Mouse (Mus musculus) midbrain, embryonic 10.5 days (tissue): ENCODE measurements at regions not wholly inside any gene's neighbourhood (a gene's known extent, or its start where the extent isn't known, plus 50 kb on each side); places are given as distances from the start of the nearest gene placed in this dataset.

Source experiments
- DNase-seq: peaks from one replicate; pipeline ENCODE4 v3.0.0-alpha.2; 2017; ENCODE audit warnings: low spot score
- H3K27ac ChIP-seq: fragments of 300-500 bp; sonication (generic); replicated peaks from 2 replicates; pipeline ENCODE4 v1.5.1; 2016; ENCODE audit warnings: mild to moderate bottlenecking
- H3K27me3 ChIP-seq: fragments of 300-500 bp; sonication (generic); 2 replicates; pipeline ENCODE4 v1.6.1; 2016; ENCODE audit warnings: low read depth, mild to moderate bottlenecking; ENCODE audit not compliant: poor library complexity, severe bottlenecking
- H3K36me3 ChIP-seq: fragments of 300-500 bp; sonication (generic); 2 replicates; pipeline ENCODE4 v1.6.1; 2016; ENCODE audit warnings: mild to moderate bottlenecking, moderate library complexity
- H3K4me1 ChIP-seq: fragments of 300-500 bp; sonication (generic); 2 replicates; pipeline ENCODE4 v1.6.1; 2016
- H3K4me3 ChIP-seq: fragments of 300-500 bp; sonication (generic); 2 replicates; pipeline ENCODE4 v1.5.1; 2016; ENCODE audit warnings: mild to moderate bottlenecking, moderate library complexity
- H3K9me3 ChIP-seq: fragments of 300-500 bp; sonication (generic); replicated peaks from 2 replicates; pipeline ENCODE4 v1.6.1; 2016; ENCODE audit warnings: mild to moderate bottlenecking
- WGBS: fragments of 180-500 bp; shearing (Covaris S2); methylation state at CpG from one replicate; pipeline ENCODE4 v1.1.7; 2016; 5-methylcytosine and 5-hydroxymethylcytosine counted together

DNA sequence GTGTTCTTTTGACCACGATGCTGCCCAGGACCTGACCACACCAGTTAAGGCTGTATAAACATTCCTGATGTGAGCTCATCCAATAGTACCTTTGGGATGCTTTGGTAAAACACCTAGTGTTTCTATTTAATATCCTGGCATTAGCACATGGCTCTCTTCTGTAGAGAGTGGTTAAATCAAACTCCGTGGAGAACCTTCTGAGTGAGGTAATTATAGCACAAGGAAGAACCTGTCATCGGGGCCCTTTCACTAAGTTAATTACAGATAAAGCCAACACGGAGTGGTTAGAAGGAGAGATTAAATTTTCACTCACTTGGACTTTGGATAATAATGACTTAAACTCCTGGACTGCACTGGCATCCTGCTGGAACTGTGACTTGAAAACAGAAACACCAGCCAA lies 133.8 kb upstream of the N6amt1 start:
- no peak overlapping the region for H3K4me3 ChIP-seq
- no peaks in the 10 kb centered on the region for H3K4me1 ChIP-seq
- no peaks in the 10 kb centered on the region for H3K9me3 ChIP-seq
- WGBS = 77% methylated on average over 4 of the region's 4 CpGs
- no peaks in the 10 kb centered on the region for H3K27me3 ChIP-seq
- H3K27ac ChIP-seq = no peak overlapping the region
- DNase-seq = no peak
- H3K36me3 ChIP-seq = no peaks in the 10 kb centered on the region

DNA sequence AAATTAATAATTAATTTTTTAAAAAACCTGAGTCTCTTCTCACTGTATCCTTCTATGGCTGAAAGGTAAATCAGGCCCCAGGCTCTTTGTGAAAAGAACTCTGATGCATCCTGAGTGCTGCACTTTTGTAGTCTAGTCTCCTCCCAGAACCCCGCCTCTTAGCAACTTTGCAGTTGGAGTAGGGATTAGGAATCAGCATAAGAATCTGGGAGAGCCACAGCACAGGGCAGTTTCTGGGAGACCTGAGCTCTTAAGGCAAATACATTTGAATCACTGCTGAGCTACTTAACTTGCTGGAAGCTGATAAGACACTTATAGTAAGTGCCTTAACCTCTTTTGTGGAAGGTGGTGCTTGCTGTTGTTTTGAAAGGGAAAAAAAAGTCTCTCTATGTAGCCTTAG lies 146.1 kb upstream of the N6amt1 start:
- no peaks in the 10 kb centered on the region for H3K9me3 ChIP-seq
- WGBS = 33% methylated on average over 1 of the region's 1 CpGs
- no peaks in the 10 kb centered on the region for H3K36me3 ChIP-seq
- DNase-seq = no peak
- no peaks in the 10 kb centered on the region for H3K27me3 ChIP-seq
- no peaks in the 10 kb centered on the region for H3K4me1 ChIP-seq
- H3K27ac ChIP-seq = no peak overlapping the region
- H3K4me3 ChIP-seq = no peak overlapping the region

DNA sequence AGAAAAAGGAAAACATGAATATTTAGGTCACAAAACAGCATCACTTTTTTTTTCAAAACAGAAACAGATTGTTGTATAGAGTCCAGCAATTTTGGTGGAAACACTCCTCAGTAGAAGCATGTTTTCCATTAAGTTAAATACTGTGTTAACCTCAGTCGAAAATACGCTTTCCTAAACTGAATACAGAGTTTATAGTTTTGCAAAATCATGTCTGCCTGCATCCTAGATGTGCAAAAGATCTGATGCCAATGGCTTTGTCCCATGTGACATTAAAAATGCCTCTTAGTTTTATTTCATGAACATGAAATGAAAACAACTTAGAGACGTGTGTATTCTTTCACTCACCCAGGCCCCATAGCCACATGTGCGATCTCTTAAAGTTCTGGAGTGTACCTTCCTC lies 163.5 kb upstream of the N6amt1 start:
- H3K27me3 ChIP-seq = no peaks in the 10 kb centered on the region
- H3K36me3 ChIP-seq = no peaks in the 10 kb centered on the region
- no peaks in the 10 kb centered on the region for H3K4me1 ChIP-seq
- no peak overlapping the region for H3K27ac ChIP-seq
- no peak overlapping the region for H3K4me3 ChIP-seq
- DNase-seq = no peak
- 86% methylated on average over 4 of the region's 4 CpGs for WGBS
- H3K9me3 ChIP-seq = no peaks in the 10 kb centered on the region

DNA sequence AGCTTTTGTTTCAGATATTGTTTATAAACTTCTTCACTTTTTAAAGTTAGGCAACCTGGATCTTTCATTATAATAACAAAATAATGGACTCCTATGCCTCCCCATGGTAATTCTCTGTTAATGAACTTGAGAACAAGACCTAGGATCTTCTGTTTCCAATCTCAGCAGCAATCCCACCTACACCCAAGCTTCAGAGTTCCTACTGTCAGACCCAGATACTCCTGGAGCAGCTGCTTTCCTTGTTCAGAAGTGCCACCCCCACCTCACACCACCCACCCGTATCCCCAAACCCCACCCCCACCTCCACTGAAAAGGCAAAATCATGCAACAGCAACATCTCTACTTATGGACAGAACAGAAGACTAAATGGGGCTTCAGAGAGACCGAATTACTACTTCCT lies 165.2 kb upstream of the N6amt1 start:
- WGBS = 82% methylated on average over 2 of the region's 2 CpGs
- Histone ChIP-seq H3K27me3 (no peaks in the 10 kb centered on the region), H3K36me3 (no peaks in the 10 kb centered on the region), H3K4me1 (no peaks in the 10 kb centered on the region), H3K27ac (no peak overlapping the region), H3K9me3 (no peaks in the 10 kb centered on the region), H3K4me3 (no peak overlapping the region)
- no peak for DNase-seq

DNA sequence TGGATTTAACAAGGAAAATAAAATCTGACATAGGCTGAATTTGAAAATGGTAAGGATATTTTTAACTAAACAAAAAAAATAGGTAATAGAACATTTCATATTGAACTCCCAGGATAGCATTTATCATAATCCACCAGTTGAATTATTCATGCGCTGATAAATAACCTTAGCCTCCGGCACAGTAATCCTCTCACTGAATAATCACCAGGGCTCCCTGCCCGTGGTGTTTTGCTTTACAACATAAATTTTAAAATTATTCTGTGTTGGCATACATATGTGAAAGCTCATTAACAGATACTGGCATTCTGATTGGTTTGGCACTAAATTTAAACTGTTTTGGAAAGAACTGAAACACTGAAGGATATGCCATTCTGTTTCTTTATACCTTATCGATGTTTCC lies 181.6 kb upstream of the N6amt1 start:
- Histone ChIP-seq H3K36me3 (no peaks in the 10 kb centered on the region), H3K27me3 (no peaks in the 10 kb centered on the region), H3K27ac (no peak overlapping the region), H3K4me3 (no peak overlapping the region), H3K4me1 (no peaks in the 10 kb centered on the region), H3K9me3 (no peaks in the 10 kb centered on the region)
- WGBS = 86% methylated on average over 4 of the region's 4 CpGs
- no peak for DNase-seq

DNA sequence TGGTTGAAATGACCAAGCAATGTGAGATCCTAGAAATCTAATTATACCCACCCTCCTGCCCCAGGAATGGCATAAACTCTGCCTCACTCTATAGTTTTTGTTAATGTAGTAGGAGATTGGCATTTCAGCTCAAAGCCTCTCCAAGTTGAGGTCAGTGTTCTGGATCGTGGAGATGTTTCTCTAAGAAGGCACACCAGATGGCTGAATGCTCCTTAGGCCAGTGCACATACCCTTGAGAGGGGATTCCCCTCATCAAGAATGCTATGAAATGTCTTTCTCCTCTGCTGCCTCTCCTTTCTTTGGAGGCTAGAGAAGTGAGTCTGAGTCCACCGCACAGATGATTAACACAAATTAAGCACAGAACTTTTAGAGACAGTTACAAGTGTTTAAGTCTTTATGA lies 214.7 kb upstream of the N6amt1 start:
- Histone ChIP-seq H3K27ac (no peak overlapping the region), H3K4me3 (no peak overlapping the region), H3K9me3 (no peaks in the 10 kb centered on the region), H3K4me1 (no peaks in the 10 kb centered on the region), H3K27me3 (no peaks in the 10 kb centered on the region), H3K36me3 (no peaks in the 10 kb centered on the region)
- WGBS = 94% methylated on average over 2 of the region's 2 CpGs
- DNase-seq = no peak

DNA sequence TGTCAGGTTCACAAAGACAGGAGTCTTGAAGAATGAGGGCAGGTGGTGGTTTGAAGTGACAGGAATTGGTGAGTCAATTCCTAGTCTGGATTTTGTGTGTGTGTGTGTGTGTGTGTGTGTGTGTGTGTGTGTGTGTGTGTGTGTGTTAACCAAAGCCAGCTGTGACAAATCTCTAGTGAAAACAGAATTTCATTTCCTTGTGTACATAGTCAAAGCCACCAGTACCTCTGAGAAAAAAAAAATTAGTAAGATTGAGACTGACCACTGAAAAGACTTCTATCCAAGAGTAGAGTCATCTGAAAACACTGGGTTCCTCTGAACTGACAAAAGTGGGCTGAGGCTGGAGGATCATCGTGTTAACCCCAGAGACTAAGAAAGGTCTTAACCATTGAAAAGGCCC lies 217.5 kb upstream of the N6amt1 start:
- Histone ChIP-seq H3K9me3 (no peaks in the 10 kb centered on the region), H3K27me3 (no peaks in the 10 kb centered on the region), H3K27ac (no peak overlapping the region), H3K4me3 (no peak overlapping the region), H3K36me3 (no peaks in the 10 kb centered on the region), H3K4me1 (no peaks in the 10 kb centered on the region)
- no peak for DNase-seq
- 83% methylated on average over 1 of the region's 1 CpGs for WGBS

DNA sequence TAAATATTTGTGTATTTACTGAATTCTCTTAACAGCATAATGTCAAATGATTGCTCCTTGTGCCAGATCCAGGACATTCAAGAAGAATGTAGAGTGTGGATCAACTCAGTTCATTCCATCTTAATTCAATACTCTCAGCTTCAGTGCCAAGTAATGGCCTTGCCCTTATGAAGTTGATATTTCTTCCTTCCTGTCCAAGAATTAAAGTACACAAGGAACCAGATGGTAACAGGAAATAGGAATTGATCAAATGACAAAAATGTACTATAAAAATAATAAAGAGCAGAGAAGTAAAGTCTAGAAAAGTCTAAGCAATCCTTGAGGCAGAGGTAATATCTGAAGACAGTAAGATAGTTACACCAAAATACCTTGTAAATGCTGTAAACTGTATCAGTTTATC lies 219.5 kb upstream of the N6amt1 start:
- H3K4me1 ChIP-seq = no peaks in the 10 kb centered on the region
- no peaks in the 10 kb centered on the region for H3K9me3 ChIP-seq
- H3K27ac ChIP-seq = no peak overlapping the region
- H3K27me3 ChIP-seq = no peaks in the 10 kb centered on the region
- H3K36me3 ChIP-seq = no peaks in the 10 kb centered on the region
- no peak overlapping the region for H3K4me3 ChIP-seq
- no peak for DNase-seq

DNA sequence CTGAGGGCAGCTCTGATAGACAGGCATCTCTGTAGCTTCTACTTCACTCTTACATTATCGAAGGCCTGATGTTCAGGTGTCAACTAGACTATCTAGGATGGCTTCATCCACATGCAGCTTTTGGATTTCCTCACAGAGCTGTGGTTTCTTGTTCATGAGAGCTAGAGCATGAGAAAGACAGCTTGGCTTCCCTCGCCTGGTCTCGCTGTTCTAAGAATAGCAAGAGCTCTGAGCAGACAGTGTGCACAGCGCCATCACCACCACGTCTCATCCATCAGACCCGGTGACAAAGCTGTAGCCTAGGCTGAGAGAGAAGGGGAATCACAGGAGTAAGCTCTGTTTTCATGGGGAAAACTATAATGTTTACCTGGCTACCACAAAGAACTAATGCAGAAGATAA lies 220.1 kb upstream of the N6amt1 start:
- no peaks in the 10 kb centered on the region for H3K4me1 ChIP-seq
- DNase-seq = no peak
- H3K4me3 ChIP-seq = no peak overlapping the region
- 83% methylated on average over 6 of the region's 6 CpGs for WGBS
- H3K27ac ChIP-seq = no peak overlapping the region
- no peaks in the 10 kb centered on the region for H3K36me3 ChIP-seq
- no peaks in the 10 kb centered on the region for H3K27me3 ChIP-seq
- no peaks in the 10 kb centered on the region for H3K9me3 ChIP-seq

DNA sequence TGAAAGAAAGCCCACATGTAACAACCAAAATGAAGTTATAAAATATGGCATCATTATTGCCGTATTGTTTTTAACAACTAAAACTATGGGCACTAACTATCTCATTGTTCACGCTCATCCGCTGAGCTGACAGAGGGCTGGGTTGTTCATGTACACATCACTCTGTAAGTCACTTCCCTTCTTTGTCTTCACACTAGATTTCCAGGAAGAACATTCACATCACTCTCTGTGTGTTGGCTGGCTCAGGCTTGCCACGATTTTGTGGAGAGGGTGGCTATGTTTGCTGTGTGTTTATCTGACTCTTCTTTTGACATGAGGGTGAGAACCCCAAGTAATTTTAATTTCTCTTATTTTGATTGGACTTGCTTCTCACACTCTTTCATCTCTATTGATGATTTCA lies 221.9 kb upstream of the N6amt1 start:
- Histone ChIP-seq H3K9me3 (no peaks in the 10 kb centered on the region), H3K27me3 (no peaks in the 10 kb centered on the region), H3K36me3 (no peaks in the 10 kb centered on the region), H3K4me1 (no peaks in the 10 kb centered on the region), H3K27ac (no peak overlapping the region), H3K4me3 (no peak overlapping the region)
- WGBS = 82% methylated on average over 4 of the region's 4 CpGs
- DNase-seq = no peak

DNA sequence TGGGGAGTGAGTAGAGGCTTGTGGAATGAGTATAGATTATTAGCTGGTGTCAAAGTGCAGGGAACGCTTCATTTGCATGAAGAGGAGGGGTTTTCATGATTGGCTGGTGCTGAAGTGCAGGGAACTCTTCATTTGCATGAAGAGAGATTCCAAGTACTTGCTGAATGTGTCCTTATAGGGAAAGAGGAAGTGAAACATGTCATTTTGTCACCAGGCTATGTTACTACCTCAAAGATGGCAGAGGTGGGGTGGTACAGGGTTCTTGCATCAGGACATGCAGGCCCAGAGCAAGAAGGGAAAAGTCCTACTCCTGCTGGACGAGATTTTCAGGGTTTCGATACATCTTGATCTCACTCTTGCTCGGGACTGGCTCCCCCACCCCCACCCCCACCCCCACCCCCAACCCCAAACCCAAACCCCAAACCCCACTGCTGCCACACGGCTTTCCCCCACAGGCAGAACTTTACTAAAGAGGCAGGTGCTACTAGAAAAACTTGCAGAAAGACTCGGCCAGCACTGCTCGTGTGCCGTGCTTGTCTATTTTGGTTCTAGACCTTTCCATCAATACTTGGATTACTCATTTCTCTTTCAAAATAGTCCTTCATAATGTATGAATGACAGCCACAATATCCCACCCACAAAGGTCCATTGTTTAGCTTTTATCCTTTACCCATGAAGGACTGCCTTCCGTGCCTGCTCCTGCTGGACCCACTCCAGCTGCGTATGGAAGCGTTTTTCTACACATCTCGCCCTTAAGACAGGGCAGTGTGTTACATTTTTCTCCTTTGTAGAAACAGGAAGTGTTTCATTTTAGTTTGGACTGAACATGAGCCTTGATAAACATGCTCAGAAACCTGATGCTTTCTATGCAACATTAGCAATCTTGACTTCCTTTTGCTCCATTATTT lies 223.0 kb upstream of the N6amt1 start:
- no peak for DNase-seq
- H3K36me3 ChIP-seq = no peaks in the 10 kb centered on the region
- 85% methylated on average over 12 of the region's 12 CpGs for WGBS
- no peak overlapping the region for H3K27ac ChIP-seq
- no peaks in the 10 kb centered on the region for H3K4me1 ChIP-seq
- H3K4me3 ChIP-seq = no peak overlapping the region
- H3K27me3 ChIP-seq = no peaks in the 10 kb centered on the region
- H3K9me3 ChIP-seq = no peaks in the 10 kb centered on the region

DNA sequence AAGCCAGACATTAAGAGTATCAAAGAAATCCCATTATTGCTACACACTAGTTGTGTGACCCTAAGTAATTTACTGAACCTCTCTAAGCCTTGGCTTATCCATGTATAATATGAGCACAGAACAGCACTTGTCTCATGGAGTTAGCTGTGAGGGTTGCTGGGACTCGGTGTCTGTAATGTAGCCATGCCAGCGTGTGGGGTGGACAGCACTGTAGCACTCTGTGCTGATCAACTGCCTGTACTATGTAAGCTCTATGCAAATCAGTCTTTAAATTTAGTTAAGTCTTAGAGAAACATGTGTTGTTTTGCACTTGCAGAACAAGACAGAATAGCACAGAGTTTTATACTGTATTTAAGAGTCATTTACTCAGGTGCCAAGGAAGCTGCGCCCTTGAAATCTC lies 225.0 kb upstream of the N6amt1 start:
- H3K4me3 ChIP-seq = no peak overlapping the region
- DNase-seq = no peak
- H3K4me1 ChIP-seq = no peaks in the 10 kb centered on the region
- H3K27me3 ChIP-seq = no peaks in the 10 kb centered on the region
- no peaks in the 10 kb centered on the region for H3K36me3 ChIP-seq
- no peak overlapping the region for H3K27ac ChIP-seq
- WGBS = 97% methylated on average over 3 of the region's 3 CpGs
- H3K9me3 ChIP-seq = no peaks in the 10 kb centered on the region

DNA sequence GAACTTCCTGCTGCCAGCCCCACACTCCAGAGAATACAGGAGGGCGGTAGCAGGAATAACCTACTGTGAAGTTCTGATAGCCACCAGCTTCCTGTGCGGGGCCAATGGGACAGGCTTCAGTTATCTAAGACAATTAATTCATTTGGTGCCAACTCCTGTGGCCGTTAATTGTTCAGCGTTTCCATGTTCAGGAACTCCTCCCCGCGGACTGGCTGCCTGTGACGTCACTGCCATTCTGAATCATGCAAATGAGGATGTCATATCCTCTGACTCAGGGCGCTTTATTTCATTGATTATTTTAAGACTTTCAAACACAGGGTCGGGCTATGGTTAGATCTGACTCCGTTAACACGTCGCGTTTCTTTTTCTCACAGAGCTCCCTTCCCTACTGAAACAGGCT lies 225.8 kb upstream of the N6amt1 start:
- no peaks in the 10 kb centered on the region for H3K9me3 ChIP-seq
- no peaks in the 10 kb centered on the region for H3K4me1 ChIP-seq
- WGBS = 80% methylated on average over 13 of the region's 13 CpGs
- no peak overlapping the region for H3K27ac ChIP-seq
- H3K4me3 ChIP-seq = no peak overlapping the region
- DNase-seq = no peak
- no peaks in the 10 kb centered on the region for H3K27me3 ChIP-seq
- H3K36me3 ChIP-seq = no peaks in the 10 kb centered on the region

DNA sequence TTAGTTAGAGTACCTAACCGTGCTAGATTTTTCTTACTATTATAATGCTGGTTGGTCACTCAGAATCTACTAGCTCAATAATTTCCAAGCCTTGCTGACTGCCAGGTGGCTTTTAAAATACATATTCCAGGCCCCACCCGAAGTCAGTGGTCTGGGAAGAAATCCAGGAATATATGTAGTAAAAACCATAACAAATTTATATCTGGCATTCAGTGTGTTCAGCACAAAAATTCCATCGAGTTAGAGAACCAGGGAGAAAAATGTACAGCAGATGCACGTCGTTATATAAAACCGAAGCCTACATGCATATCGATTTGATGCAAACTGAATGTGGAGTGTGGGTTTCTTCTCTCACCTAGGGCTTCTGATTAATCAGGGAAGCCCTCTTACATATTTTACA lies 229.5 kb upstream of the N6amt1 start:
- 96% methylated on average over 7 of the region's 7 CpGs for WGBS
- H3K36me3 ChIP-seq = no peaks in the 10 kb centered on the region
- H3K9me3 ChIP-seq = no peaks in the 10 kb centered on the region
- no peaks in the 10 kb centered on the region for H3K27me3 ChIP-seq
- H3K4me3 ChIP-seq = no peak overlapping the region
- H3K4me1 ChIP-seq = no peaks in the 10 kb centered on the region
- DNase-seq = no peak
- H3K27ac ChIP-seq = no peak overlapping the region
